Mouse (Mus musculus) adrenal gland, adult 18-20 months (tissue): ENCODE data around the gene Alg13. TPM values are rescaled to one million over a fixed set of nuclear protein-coding genes. Genes with fewer than 3 reads are reported as not detected.

Experiments
- microRNA-seq, 2 experiments: library from miRNA; unstranded; fragments of <30 nt; microRNA quantifications; one replicate each; pipeline ENCODE4 v1.2.0; 2021; ENCODE audit warnings: borderline number of aligned reads in 2 of 2
- total RNA-seq, 2 experiments: library from RNA; stranded (reverse); gene quantifications; 1 replicate in 1 of 2; 2 replicates in 1 of 2; pipeline ENCODE4 v1.2.3; 2021

The Alg13 gene
- total RNA-seq, 2 experiments from 2014 or later, result 8.7 TPM

Small RNA genes lying within 50 kb of the gene (microRNA-seq; reads per million reads assigned to microRNA genes)
- gene Mir680-2, result 0 reads per million in 2 experiments

Other genes starting within 250 kb of the Alg13 start
- 1 to 10 TPM; 5.1 to 6.5 TPM for gene A730046J19Rik, start 164.1 kb upstream of the Alg13 start, total RNA-seq
- gene Trpc5os, start 138.8 kb downstream of the Alg13 start, total RNA-seq, result not detected